Comparison of ENCODE assay signal across 7 mouse cellular contexts in genomic region chr9:50774991-50775612, GRCm38 (mm10). TPM values are rescaled to one million over a fixed set of nuclear protein-coding genes. Genes with fewer than 3 reads are reported as not detected.
A peak's percentile ranks its signal among the peaks of the same experiment; 100 is the strongest.
DNase-seq lines count a peak whose midpoint lies in the region; ATAC-seq and TF ChIP-seq lines count a peak whose summit lies in the region.

Gene Alg9 (plus strand): TSS chr9:50775019.
Gene 1110032A03Rik (minus strand): TSS chr9:50775520.

- peak within 1 kb of the TSS; percentile 96 for H3K4me2 ChIP-seq in intestine, postnatal 0 days (replicated peaks; ENCODE audit: low read depth)
- peak within 1 kb of the TSS; percentile 84 for H3K4me2 ChIP-seq in midbrain, embryonic 12.5 days (replicated peaks)

- TF ChIP-seq POLR2A in small intestine, adult 2 months (IDR thresholded peaks at IDR 0.05; ENCODE audit: low read depth, low read length): no peak; the same call in 1 of the 2 replicates

- TF ChIP-seq CTCF in intestine, postnatal 0 days (IDR thresholded peaks at IDR 0.05; ENCODE audit: low read depth): no peak
- TF ChIP-seq CTCF in small intestine, adult 2 months (IDR thresholded peaks at IDR 0.05; ENCODE audit: extremely low read depth, insufficient read length, insufficient replicate concordance, low read depth, low read length): no peak

- H3K9ac ChIP-seq in intestine, postnatal 0 days (ENCODE audit: low read depth, low read length): peak within 1 kb of the TSS; percentile 84
- H3K9ac ChIP-seq in midbrain, embryonic 12.5 days (replicated peaks): peak within 1 kb of the TSS; percentile 88

- H3K4me1 ChIP-seq in intestine, postnatal 0 days (replicated peaks; ENCODE audit: control insufficient read depth, insufficient read depth, low read length): 0 out of 2 replicates have a peak, but pooled peaks cover 4% of the 10 kb centered on the region
- peaks cover 18% of the 10 kb centered on the region for H3K4me1 ChIP-seq in midbrain, embryonic 12.5 days
- peaks cover 3% of the 10 kb centered on the region; the same call in 1 of the 2 replicates for H3K4me1 ChIP-seq in small intestine, adult 2 months (ENCODE audit: control insufficient read depth, insufficient read depth, insufficient read length, low read length)

- WGBS in intestine, postnatal 0 days: under 1% methylated on average over 51 of the region's 51 CpGs
- WGBS in midbrain, embryonic 12.5 days: under 1% methylated on average over 50 of the region's 51 CpGs
- under 1% methylated on average over 51 of the region's 51 CpGs for WGBS in small intestine, adult 2 months

- H3K36me3 ChIP-seq in intestine, postnatal 0 days (ENCODE audit: control insufficient read depth, insufficient read depth): peaks cover 18% of the 10 kb centered on the region
- peaks cover 27% of the 10 kb centered on the region for H3K36me3 ChIP-seq in midbrain, embryonic 12.5 days
- H3K36me3 ChIP-seq in small intestine, adult 2 months (ENCODE audit: control insufficient read depth, insufficient read depth, low read length): peaks cover 14% of the 10 kb centered on the region

- peak; percentile 77 for DNase-seq in adrenal gland, adult 8-10 months
- peak; percentile 89 for DNase-seq in embryo, embryonic 9.5 days (ENCODE audit: extremely low spot score)
- no peak for DNase-seq in gonadal fat pad, adult 2 months (ENCODE audit: low read depth)
- DNase-seq in left cerebral cortex, postnatal 4 days: peak; percentile 93

- intact Hi-C loops in left cerebral cortex, postnatal 4 days (cut with DNase I): no loop called here

- peak within 1 kb of the TSS; percentile 88 for H3K27ac ChIP-seq in intestine, postnatal 0 days (ENCODE audit: low read depth, low read length)
- H3K27ac ChIP-seq in midbrain, embryonic 12.5 days (replicated peaks): peak within 1 kb of the TSS; percentile 86
- peak within 1 kb of the TSS; percentile 79 for H3K27ac ChIP-seq in small intestine, adult 2 months (ENCODE audit: insufficient read depth, low read depth, low read length)

- peak within 1 kb of the TSS; percentile 89 for H3K4me3 ChIP-seq in intestine, postnatal 0 days (ENCODE audit: low read depth, low read length)
- peak within 1 kb of the TSS; percentile 96 for H3K4me3 ChIP-seq in midbrain, embryonic 12.5 days
- H3K4me3 ChIP-seq in small intestine, adult 2 months (ENCODE audit: low read depth, low read length): peak within 1 kb of the TSS; percentile 99

- ATAC-seq in intestine, postnatal 0 days: peak; percentile 48; the same call in 1 of the 2 replicates
- ATAC-seq in midbrain, embryonic 12.5 days (ENCODE audit: low FRiP score, low read depth): peak; percentile 91

- H3K9me3 ChIP-seq in intestine, postnatal 0 days (ENCODE audit: control insufficient read depth): no peaks in the 10 kb centered on the region
- H3K9me3 ChIP-seq in midbrain, embryonic 12.5 days: no peaks in the 10 kb centered on the region

- H3K27me3 ChIP-seq in intestine, postnatal 0 days (replicated peaks; ENCODE audit: control insufficient read depth, insufficient read depth, low read length): no peaks in the 10 kb centered on the region
- no peaks in the 10 kb centered on the region for H3K27me3 ChIP-seq in midbrain, embryonic 12.5 days
- H3K27me3 ChIP-seq in small intestine, adult 2 months (ENCODE audit: control insufficient read depth, insufficient read depth, low read length): no peaks in the 10 kb centered on the region

RNA-seq across cellular contexts. Expression of gene Alg9, which starts in this region (rescaled TPM):
- 10 to 100 TPM; 17.6 to 31.5 (median 21.7) TPM for total RNA-seq in adrenal gland, adult 8-10 months (2022)
- polyA plus RNA-seq in gonadal fat pad, adult 2 months (2012; rRNA removed): 38.9 and 55.4 TPM in 2 replicates
- 15.6 and 17.3 TPM in 2 replicates for polyA plus RNA-seq in intestine, postnatal 0 days (2015; fragmentation: Nextera tagmentation; extraction: Ambion mirVana)
- 10 to 100 TPM; 52.7 to 53.8 TPM for total RNA-seq in left cerebral cortex, postnatal 4 days (2021)
- polyA plus RNA-seq in midbrain, embryonic 12.5 days (2016; fragmentation: Nextera tagmentation; extraction: Ambion mirVana): 42.6 and 42.8 TPM in 2 replicates
- 13.2 and 17.6 TPM in 2 replicates for polyA plus RNA-seq in small intestine, adult 2 months (2012; rRNA removed)

RNA-seq across cellular contexts. Expression of gene 1110032A03Rik, which starts in this region (rescaled TPM):
- total RNA-seq in adrenal gland, adult 8-10 months (2022): 10 to 100 TPM; 43.1 to 53.3 (median 44.2) TPM
- polyA plus RNA-seq in gonadal fat pad, adult 2 months (2012; rRNA removed): 109 and 170 TPM in 2 replicates
- polyA plus RNA-seq in intestine, postnatal 0 days (2015; fragmentation: Nextera tagmentation; extraction: Ambion mirVana): 35.6 and 38.6 TPM in 2 replicates
- 10 to 100 TPM; 16.6 to 18.6 TPM for total RNA-seq in left cerebral cortex, postnatal 4 days (2021)
- 37.6 and 42.0 TPM in 2 replicates for polyA plus RNA-seq in midbrain, embryonic 12.5 days (2016; fragmentation: Nextera tagmentation; extraction: Ambion mirVana)
- 12.6 and 20.7 TPM in 2 replicates for polyA plus RNA-seq in small intestine, adult 2 months (2012; rRNA removed)
